Mouse (Mus musculus) gastrocnemius, postnatal 10 days (tissue): ENCODE data around the gene Pabpc6. TPM values are rescaled to one million over a fixed set of nuclear protein-coding genes. Genes with fewer than 3 reads are reported as not detected.

ENCODE experiments used
- total RNA-seq, 2 experiments: library from RNA; stranded (reverse); gene quantifications; 2 replicates each; pipeline ENCODE4 v1.2.3; 2021

Gene Pabpc6
- total RNA-seq, 2 experiments from 2014 or later, result not detected

Other genes with a start within 250 kb of the Pabpc6 start
- gene Gm17728, start 247.7 kb downstream of the Pabpc6 start, total RNA-seq, result not detected